Mouse (Mus musculus) CD4-positive helper T cell, adult 2 months (primary cell): ENCODE measurements around the gene 2610528J11Rik.
"Not testable (repeated sequence)": the region's sequence is repeated elsewhere in the genome, so short reads cannot be mapped to it uniquely, and the experiment has no call there.

Experiments used
- DNase-seq: peaks from one replicate; pipeline ENCODE4 v3.0.0-alpha.2; 2012; ENCODE audit warnings: low read depth, missing footprints, low spot score

The 2610528J11Rik gene

DNA sequence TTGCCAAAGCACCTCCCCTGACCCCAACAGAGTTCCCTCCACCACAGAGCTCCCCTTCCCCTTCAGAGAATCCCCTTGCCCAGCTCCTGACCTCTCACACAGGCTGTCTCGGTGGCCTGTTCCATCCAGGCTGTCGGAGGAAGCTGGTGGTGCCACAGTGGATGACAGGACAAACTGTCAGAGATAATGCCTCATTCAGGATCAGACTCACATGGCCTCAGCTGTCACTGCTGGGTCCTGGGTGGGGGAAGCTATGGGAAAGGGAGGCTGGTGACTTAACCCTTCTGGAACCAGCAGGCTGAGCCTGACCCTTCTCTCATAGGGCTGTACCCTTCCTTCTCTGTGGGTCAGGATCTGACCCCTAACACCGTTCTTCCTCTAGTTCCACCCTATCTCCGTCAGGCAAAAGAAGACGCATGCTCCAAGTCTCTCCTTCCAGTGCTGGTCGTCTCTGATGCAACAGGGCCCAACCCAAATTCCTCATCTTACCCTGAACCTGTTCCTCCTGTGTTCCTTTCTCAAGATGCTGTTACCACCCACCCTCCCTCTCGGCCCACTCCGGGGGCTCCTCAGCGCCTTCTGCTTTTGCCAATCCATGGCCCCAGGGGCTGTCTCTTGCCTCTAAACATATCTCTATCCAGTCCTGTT is 15.8 kb downstream of the 2610528J11Rik start:
- no peak for DNase-seq

DNA sequence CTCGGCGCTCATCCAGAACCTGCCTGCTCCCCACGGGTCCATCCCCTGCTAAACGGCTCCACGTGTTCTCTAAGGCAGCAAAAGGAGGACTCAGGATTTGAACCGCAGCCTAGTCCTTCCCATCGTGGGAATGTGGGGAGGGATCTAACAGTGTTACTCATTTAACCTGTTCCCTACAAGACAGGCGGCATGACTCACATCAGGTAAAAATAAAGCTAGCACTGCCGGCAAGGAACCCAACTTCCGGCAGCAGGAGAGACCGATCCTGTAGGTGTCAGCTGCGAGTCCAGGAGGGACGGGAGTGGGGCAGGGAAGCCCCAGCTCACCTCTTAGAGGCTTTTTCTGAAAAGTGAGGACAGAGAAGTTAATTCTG is 16.3 kb downstream of the 2610528J11Rik start:
- DNase-seq: peak; percentile 7

DNA sequence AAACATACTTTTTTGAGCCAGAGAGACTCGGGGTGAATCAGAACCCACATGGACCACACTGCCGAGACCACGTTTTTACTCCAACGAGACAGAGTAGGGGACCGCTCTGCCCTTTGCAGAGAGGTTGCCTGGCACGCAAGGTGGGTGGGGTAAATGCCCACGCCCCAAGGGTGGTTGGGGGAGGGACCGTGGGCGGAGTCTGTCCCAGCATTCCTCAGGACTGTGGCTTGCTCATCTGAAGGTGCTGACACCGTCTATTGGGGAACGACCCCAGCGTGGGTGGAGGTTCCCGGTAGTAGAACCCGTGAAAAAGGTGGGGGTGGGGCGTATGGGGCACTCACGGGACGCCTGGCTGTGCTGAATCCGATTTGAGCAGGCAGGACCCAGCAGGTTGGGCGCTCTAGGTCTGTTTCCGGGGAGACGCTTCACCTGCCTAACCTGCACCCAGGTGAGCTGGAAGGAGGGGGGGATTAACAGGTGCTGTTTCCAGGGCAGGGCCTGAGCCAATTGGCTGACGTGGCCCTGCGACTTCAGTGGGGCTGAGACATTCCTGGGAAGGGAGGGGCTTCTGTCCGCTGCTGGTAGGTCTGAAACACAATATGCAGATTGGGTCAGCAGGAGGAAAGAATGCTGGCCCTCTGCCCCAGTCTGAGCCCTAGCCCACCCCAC is 16.9 kb downstream of the 2610528J11Rik start, which contains the start of gene Tmem125:
TSS of gene Tmem125 (minus strand) at position 453 of the 669 bp plus-strand sequence.
- DNase-seq: peak; percentile 16

DNA sequence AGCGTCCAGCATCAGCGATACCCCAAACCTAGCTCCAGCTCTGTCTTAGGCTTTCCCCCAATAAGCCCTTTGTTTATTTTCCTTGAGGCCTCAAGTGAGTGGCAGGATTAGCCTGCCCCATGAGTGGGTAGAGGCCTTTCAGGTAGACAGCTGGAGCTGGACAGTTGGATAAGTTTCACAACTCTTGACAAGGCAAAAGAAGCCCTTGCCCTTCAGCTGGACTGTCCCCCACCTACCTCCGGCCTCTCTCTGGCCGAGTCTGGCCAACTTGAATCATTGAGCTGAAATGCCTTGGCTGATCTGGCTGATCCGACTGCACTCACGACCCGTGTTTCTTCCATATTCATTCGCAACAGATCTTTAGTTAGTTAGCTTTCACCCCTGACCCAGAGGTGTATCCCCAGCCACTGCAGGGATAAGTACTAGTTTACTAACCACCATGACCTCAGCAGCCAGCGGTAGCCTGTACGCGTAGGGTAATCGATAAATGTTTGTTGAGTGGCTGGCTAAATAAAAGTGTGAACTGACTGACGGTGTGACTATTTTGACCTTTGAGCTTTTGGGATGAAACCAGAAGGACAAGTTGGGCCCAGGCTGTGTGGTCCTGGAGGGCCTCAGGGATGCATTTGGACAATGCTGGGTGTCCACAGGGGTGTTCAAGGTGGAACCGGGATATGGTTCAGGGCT is 17.8 kb downstream of the 2610528J11Rik start:
- no peak for DNase-seq

DNA sequence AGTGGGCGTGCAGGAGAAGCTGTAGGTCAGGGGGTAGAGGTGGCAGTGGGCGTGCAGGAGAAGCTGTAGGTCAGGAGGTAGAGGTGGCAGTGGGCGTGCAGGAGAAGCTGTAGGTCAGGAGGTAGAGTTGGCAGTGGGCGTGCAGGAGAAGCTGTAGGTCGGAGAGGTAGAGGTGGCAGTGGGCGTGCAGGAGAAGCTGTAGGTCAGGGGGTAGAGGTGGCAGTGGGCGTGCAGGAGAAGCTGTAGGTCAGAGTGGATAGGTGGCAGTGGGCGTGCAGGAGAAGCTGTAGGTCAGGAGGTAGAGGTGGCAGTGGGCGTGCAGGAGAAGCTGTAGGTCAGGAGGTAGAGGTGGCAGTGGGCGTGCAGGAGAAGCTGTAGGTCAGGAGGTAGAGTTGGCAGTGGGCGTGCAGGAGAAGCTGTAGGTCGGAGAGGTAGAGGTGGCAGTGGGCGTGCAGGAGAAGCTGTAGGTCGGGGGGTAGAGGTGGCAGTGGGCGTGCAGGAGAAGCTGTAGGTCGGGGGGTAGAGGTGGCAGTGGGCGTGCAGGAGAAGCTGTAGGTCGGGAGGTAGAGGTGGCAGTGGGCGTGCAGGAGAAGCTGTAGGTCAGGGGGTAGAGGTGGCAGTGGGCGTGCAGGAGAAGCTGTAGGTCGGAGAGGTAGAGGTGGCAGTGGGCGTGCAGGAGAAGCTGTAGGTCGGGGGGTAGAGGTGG is 20.8 kb downstream of the 2610528J11Rik start:
- not testable (repeated sequence) for DNase-seq

DNA sequence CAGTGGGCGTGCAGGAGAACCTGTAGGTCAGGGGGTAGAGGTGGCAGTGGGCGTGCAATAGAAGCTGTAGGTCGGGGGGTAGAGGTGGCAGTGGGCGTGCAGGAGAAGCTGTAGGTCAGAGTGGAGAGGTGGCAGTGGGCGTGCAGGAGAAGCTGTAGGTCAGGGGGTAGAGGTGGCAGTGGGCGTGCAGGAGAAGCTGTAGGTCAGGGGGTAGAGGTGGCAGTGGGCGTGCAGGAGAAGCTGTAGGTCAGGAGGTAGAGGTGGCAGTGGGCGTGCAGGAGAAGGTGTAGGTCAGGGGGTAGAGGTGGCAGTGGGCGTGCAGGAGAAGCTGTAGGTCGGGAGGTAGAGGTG is 21.3 kb downstream of the 2610528J11Rik start:
- DNase-seq: peak; percentile 59

GRCm38 (mm10) chr4:118553039-118553649 is 26.3 kb downstream of the 2610528J11Rik start:
- no peak for DNase-seq

GRCm38 (mm10) chr4:118564062-118564925 is 37.5 kb downstream of the 2610528J11Rik start:
- DNase-seq: no peak

GRCm38 (mm10) chr4:118564926-118565279 is 38.1 kb downstream of the 2610528J11Rik start:
- no peak for DNase-seq

GRCm38 (mm10) chr4:118566161-118566676 is 39.4 kb downstream of the 2610528J11Rik start:
- DNase-seq: peak; percentile 14

DNA sequence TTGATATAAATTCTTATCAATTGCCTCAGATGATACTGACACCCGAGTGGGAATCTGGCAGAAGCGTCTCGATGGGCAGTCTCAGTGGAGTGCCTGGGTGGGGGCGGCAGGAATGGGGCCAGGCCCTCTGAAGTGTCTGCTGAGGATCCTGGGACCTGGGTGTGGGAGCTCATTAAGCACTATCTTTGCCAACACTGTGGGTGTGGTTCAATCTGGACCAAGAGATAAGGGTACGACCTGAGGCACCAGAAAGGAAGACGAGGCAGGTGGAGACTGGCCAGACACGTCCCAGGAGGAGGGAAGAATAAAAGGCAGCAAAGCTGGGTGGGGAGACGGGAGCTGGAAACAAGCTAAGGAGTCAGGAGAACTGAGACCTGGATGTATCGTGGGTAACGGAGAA is 41.9 kb downstream of the 2610528J11Rik start:
- DNase-seq: no peak

DNA sequence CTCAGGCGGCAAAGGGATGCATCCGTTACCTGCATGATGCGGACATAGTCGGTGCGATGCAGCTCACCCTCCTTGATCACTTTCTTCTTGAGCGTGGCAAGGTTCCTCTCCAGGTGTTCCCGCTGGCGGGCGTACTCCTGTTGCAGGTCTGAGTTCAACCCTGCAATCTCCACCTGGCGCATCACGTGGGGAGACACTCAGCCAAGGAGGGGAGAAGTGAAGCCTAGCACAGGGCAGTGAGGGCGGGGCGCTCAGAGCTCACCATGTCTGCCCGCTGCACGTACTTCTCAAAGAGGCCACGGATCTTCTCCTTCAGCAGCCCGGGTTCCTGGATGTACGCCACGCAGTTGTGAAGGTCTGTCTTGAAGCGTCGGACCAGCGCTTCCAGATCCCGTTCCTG is 42.5 kb downstream of the 2610528J11Rik start:
- no peak for DNase-seq

DNA sequence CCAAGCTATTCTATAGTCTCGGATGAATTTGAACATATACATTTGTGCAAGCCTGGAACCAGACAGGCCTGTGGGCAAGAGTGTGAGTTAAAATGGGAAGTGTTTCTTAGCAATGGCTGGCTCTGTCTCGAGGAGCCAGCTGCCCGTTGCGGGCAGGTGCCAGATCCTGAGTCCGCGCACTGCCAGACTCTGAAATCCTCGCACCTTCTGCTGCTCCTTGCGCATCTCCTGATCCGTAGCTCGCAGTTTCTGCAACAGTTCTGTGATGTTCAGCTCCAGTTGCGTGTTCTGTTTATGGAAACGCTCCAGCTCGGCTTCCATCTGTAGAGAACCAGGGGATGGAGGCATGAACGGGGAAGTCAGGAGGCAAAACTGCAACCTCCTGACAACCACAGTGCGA is 44.6 kb downstream of the 2610528J11Rik start:
- no peak for DNase-seq

- DNase-seq: peak; percentile 45
These were observed 49.3 kb downstream of the 2610528J11Rik start for GRCm38 (mm10) chr4:118576097-118576496.

DNA sequence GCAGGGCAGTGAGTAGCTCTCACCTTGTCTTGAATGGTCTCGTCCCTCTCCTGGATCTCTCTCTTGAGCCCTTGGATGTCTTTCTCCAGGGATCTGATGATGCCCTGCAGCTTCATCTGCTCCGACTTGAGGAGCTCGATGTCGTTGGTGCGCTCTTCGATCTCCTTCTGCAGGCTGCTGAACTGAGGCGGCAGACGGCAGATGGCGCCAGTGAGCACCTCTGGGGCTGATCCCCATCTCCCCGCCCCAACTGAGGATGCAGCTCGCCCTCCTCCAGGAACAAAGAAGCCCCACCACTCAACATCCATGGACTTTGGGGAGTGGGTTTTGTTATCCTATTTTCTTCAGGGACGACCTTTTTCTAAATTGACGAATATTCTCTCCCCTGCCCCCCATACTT is 52.5 kb downstream of the 2610528J11Rik start:
- no peak for DNase-seq
